Mouse (Mus musculus) heart, adult 2 months (tissue): ENCODE data around the gene Olfr641. TPM values are rescaled to one million over a fixed set of nuclear protein-coding genes. Genes with fewer than 3 reads are reported as not detected.

Experiments
- DNase-seq, 2 experiments: peaks; one replicate each; pipeline ENCODE4 v3.0.0; 2021
- H3K27ac ChIP-seq: fragments of 200-600 bp; 2 replicates; pipeline ENCODE4 v1.8.1; 2022
- H3K27me3 ChIP-seq: fragments of 200-500 bp; 2 replicates; pipeline ENCODE4 v1.6.1; 2012; ENCODE audit warnings: mild to moderate bottlenecking, low read length, inconsistent platforms, mixed read lengths; ENCODE audit not compliant: control insufficient read depth, insufficient read depth
- H3K36me3 ChIP-seq: fragments of 200-500 bp; 2 replicates; pipeline ENCODE4 v1.6.1; 2012; ENCODE audit warnings: low read length, inconsistent platforms; ENCODE audit not compliant: control insufficient read depth, insufficient read depth
- H3K4me1 ChIP-seq: fragments of 200-500 bp; 2 replicates; pipeline ENCODE4 v1.6.1; 2011; ENCODE audit warnings: low read length; ENCODE audit not compliant: control insufficient read depth, insufficient read depth
- H3K4me3 ChIP-seq: fragments of 200-600 bp; 2 replicates; pipeline ENCODE4 v1.8.1; 2022
- H3K79me2 ChIP-seq: fragments of 200-500 bp; replicated peaks from 2 replicates; pipeline ENCODE4 v1.6.1; 2012; ENCODE audit warnings: mild to moderate bottlenecking, inconsistent platforms, low read length, moderate library complexity, mixed read lengths; ENCODE audit not compliant: control insufficient read depth, insufficient read depth
- H3K9ac ChIP-seq: fragments of 200-500 bp; 2 replicates; pipeline ENCODE4 v1.6.1; 2012; ENCODE audit warnings: low read depth, mild to moderate bottlenecking, control low read depth, inconsistent platforms, low read length, mixed read lengths
- POLR2A ChIP-seq: fragments of 200-500 bp; IDR thresholded peaks from 2 replicates; pipeline ENCODE4 v1.6.1; 2011; ENCODE audit warnings: mild to moderate bottlenecking, low read depth, low read length, control low read depth; ENCODE audit not compliant: insufficient read depth
- WGBS: fragments of 180-500 bp; shearing (Covaris S2); methylation state at CpG from one replicate; pipeline ENCODE4 v1.1.7; 2018; 5-methylcytosine and 5-hydroxymethylcytosine counted together
- intact Hi-C: fragments of 180-260 bp; cut with DNase I; formaldehyde crosslinking; loops from one replicate; pipeline ENCODE4 v1.15.1; 2025
- polyA plus RNA-seq: library from polyadenylated mRNA; depleted of rRNA; stranded (reverse); fragments of >200 nt; gene quantifications from 2 replicates; pipeline ENCODE4 v1.2.3, GENCODE M21; 2012; rRNA removed
- total RNA-seq, 2 experiments: library from RNA; stranded (reverse); gene quantifications; 2 replicates each; pipeline ENCODE4 v1.2.3; 2021

The Olfr641 gene
- total and polyA plus RNA-seq, 3 experiments = not detected

GRCm38 (mm10) chr7:104085365-104085764 lies 50.1 kb downstream of the Olfr641 start, which contains the start of gene Olfr645:
TSS of gene Olfr645 (minus strand) at chr7:104085465.
- no peak for DNase-seq
- H3K27me3 ChIP-seq = no peaks in the 10 kb centered on the region
- no peaks in the 10 kb centered on the region for H3K4me1 ChIP-seq
- no peaks in the 10 kb centered on the region for H3K79me2 ChIP-seq
- no peak for TF ChIP-seq POLR2A
- H3K9ac ChIP-seq = no peak within 1 kb of the TSS
- intact Hi-C loops = no loop called here
- 65% methylated on average over 1 of the region's 1 CpGs for WGBS
- H3K36me3 ChIP-seq = no peaks in the 10 kb centered on the region
- no peak within 1 kb of the TSS for H3K27ac ChIP-seq
- no peak within 1 kb of the TSS for H3K4me3 ChIP-seq

Other genes starting within 250 kb of the Olfr641 start
- not detected for gene Olfr67, start 243.6 kb upstream of the Olfr641 start, total RNA-seq
- gene Olfr67, start 243.6 kb upstream of the Olfr641 start, polyA plus RNA-seq = not detected in 2 replicates
- gene Hbb-bt, start 221.4 kb upstream of the Olfr641 start, total RNA-seq = 1,000 to 10,000 TPM in 1 of 2 experiments, 100 to 1,000 TPM in 1; 558 to 4,688 TPM
- 954 and 7,998 TPM in 2 replicates for gene Hbb-bt, start 221.4 kb upstream of the Olfr641 start, polyA plus RNA-seq
- over 10,000 TPM in 1 of 2 experiments, 1,000 to 10,000 TPM in 1; 5,780 to 41,164 TPM for gene Hbb-bs, start 207.3 kb upstream of the Olfr641 start, total RNA-seq
- 10,215 and 68,774 TPM in 2 replicates for gene Hbb-bs, start 207.3 kb upstream of the Olfr641 start, polyA plus RNA-seq
- gene Hbb-bh2, start 194.9 kb upstream of the Olfr641 start, total RNA-seq = not detected
- gene Hbb-bh2, start 194.9 kb upstream of the Olfr641 start, polyA plus RNA-seq = not detected in 2 replicates
- gene Hbb-bh1, start 192.3 kb upstream of the Olfr641 start, total RNA-seq = not detected
- not detected in 2 replicates for gene Hbb-bh1, start 192.3 kb upstream of the Olfr641 start, polyA plus RNA-seq
- not detected for gene Hbb-y, start 182.2 kb upstream of the Olfr641 start, total RNA-seq
- gene Hbb-y, start 182.2 kb upstream of the Olfr641 start, polyA plus RNA-seq = not detected in 2 replicates
- gene Olfr66, start 149.2 kb upstream of the Olfr641 start, total RNA-seq = not detected
- gene Olfr66, start 149.2 kb upstream of the Olfr641 start, polyA plus RNA-seq = not detected in 2 replicates
- gene Olfr64, start 141.0 kb upstream of the Olfr641 start, total RNA-seq = not detected
- gene Olfr64, start 141.0 kb upstream of the Olfr641 start, polyA plus RNA-seq = not detected in 2 replicates
- gene Olfr65, start 132.0 kb upstream of the Olfr641 start, total RNA-seq = not detected
- gene Olfr65, start 132.0 kb upstream of the Olfr641 start, polyA plus RNA-seq = not detected in 2 replicates
- not detected for gene Olfr631, start 106.6 kb upstream of the Olfr641 start, total RNA-seq
- gene Olfr631, start 106.6 kb upstream of the Olfr641 start, polyA plus RNA-seq = not detected in 2 replicates
- gene Olfr632, start 101.1 kb upstream of the Olfr641 start, total RNA-seq = not detected
- not detected in 2 replicates for gene Olfr632, start 101.1 kb upstream of the Olfr641 start, polyA plus RNA-seq
- not detected for gene Olfr633, start 91.0 kb upstream of the Olfr641 start, total RNA-seq
- gene Olfr633, start 91.0 kb upstream of the Olfr641 start, polyA plus RNA-seq = not detected in 2 replicates
- not detected for gene Olfr635, start 64.3 kb upstream of the Olfr641 start, total RNA-seq
- not detected in 2 replicates for gene Olfr635, start 64.3 kb upstream of the Olfr641 start, polyA plus RNA-seq
- gene Olfr638, start 36.7 kb upstream of the Olfr641 start, total RNA-seq = not detected
- gene Olfr638, start 36.7 kb upstream of the Olfr641 start, polyA plus RNA-seq = not detected in 2 replicates
- under 1 TPM in 1 of 2 experiments, not detected in 1; 0.02 TPM for gene Olfr639, start 18.1 kb upstream of the Olfr641 start, total RNA-seq
- not detected in 2 replicates for gene Olfr639, start 18.1 kb upstream of the Olfr641 start, polyA plus RNA-seq
- gene Olfr640, start 9.9 kb upstream of the Olfr641 start, total RNA-seq = not detected
- not detected in 2 replicates for gene Olfr640, start 9.9 kb upstream of the Olfr641 start, polyA plus RNA-seq
- not detected for gene Olfr642, start 17.2 kb downstream of the Olfr641 start, total RNA-seq
- gene Olfr642, start 17.2 kb downstream of the Olfr641 start, polyA plus RNA-seq = not detected in 2 replicates
- not detected for gene 4930516K23Rik, start 26.0 kb downstream of the Olfr641 start, total RNA-seq
- gene 4930516K23Rik, start 26.0 kb downstream of the Olfr641 start, polyA plus RNA-seq = not detected in 2 replicates
- not detected for gene Olfr644, start 36.4 kb downstream of the Olfr641 start, total RNA-seq
- not detected in 2 replicates for gene Olfr644, start 36.4 kb downstream of the Olfr641 start, polyA plus RNA-seq
- not detected for gene Olfr645, start 50.0 kb downstream of the Olfr641 start, total RNA-seq
- gene Olfr645, start 50.0 kb downstream of the Olfr641 start, polyA plus RNA-seq = not detected in 2 replicates
- under 1 TPM in 1 of 2 experiments, not detected in 1; 0.08 TPM for gene Olfr646, start 69.4 kb downstream of the Olfr641 start, total RNA-seq
- not detected in 2 replicates for gene Olfr646, start 69.4 kb downstream of the Olfr641 start, polyA plus RNA-seq
- not detected for gene Ubqln5, start 94.4 kb downstream of the Olfr641 start, total RNA-seq
- 0.06 TPM in 1 of 2 replicates, not detected in the other for gene Ubqln5, start 94.4 kb downstream of the Olfr641 start, polyA plus RNA-seq
- gene Olfr643, start 102.0 kb downstream of the Olfr641 start, total RNA-seq = not detected
- not detected in 2 replicates for gene Olfr643, start 102.0 kb downstream of the Olfr641 start, polyA plus RNA-seq
- gene Ubqln3, start 107.8 kb downstream of the Olfr641 start, total RNA-seq = not detected
- gene Ubqln3, start 107.8 kb downstream of the Olfr641 start, polyA plus RNA-seq = 0.18 TPM in 2 replicates
- not detected for gene Ubqlnl, start 115.1 kb downstream of the Olfr641 start, total RNA-seq
- gene Ubqlnl, start 115.1 kb downstream of the Olfr641 start, polyA plus RNA-seq = 0.06 and 0.14 TPM in 2 replicates
- not detected for gene Olfm5, start 129.4 kb downstream of the Olfr641 start, total RNA-seq
- not detected in 2 replicates for gene Olfm5, start 129.4 kb downstream of the Olfr641 start, polyA plus RNA-seq
- not detected for gene Olfr648, start 147.9 kb downstream of the Olfr641 start, total RNA-seq
- gene Olfr648, start 147.9 kb downstream of the Olfr641 start, polyA plus RNA-seq = not detected in 2 replicates
- gene Olfr649, start 160.5 kb downstream of the Olfr641 start, total RNA-seq = not detected
- not detected in 2 replicates for gene Olfr649, start 160.5 kb downstream of the Olfr641 start, polyA plus RNA-seq
- under 1 TPM; 0.10 to 0.34 TPM for gene Trim6, start 183.3 kb downstream of the Olfr641 start, total RNA-seq
- 0.33 and 1.3 TPM in 2 replicates for gene Trim6, start 183.3 kb downstream of the Olfr641 start, polyA plus RNA-seq
- gene Trim34a, start 209.0 kb downstream of the Olfr641 start, total RNA-seq = 1 to 10 TPM; 3.9 to 4.0 TPM
- 2.9 and 5.4 TPM in 2 replicates for gene Trim34a, start 209.0 kb downstream of the Olfr641 start, polyA plus RNA-seq